Mouse (Mus musculus) thymus, adult 18-20 months (tissue): Measurements from ENCODE around the gene Syce2.

Source experiments
- DNase-seq, 2 experiments: peaks; one replicate each; pipeline ENCODE4 v3.0.0; 2022; ENCODE audit warnings: mixed read lengths in 2 of 2

Gene Syce2

DNA sequence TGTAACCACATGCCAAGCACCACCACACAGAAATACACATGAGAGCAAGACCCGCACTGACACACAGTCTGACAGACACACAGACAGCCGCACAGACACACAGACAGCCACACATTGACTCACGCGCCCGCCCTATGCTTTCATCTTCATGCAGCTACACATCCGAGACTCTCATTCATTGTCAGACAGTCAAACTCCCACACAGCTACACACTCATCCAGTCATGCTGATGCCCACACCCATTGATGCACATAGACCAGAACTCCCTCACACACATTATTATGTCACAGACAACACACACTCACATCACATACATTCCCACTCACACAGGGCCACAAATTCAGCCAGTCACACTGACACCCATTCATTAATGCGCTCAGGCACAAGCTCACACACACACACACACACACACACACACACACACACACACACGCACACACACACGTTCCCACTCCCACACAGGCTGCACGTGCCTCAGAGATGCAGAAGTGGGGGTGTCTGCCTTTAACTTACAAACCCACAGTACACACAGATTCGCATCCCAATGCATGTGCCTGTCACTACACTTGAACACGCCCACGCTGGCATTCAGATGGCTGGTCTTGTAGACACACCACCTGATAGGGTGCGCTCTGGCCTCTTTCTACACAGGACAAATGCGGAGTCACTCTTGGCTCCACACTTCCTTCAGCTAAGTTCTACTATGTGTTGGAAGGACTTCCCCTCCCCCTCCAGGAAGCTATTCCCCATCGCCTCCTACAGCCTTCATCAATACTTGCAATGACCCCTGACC is 62.1 kb downstream of the Syce2 start:
- no peak for DNase-seq

- DNase-seq, result no peak
Measured at GRCm38 (mm10) chr8:84934860-84935259, 62.9 kb downstream of the Syce2 start.

DNA sequence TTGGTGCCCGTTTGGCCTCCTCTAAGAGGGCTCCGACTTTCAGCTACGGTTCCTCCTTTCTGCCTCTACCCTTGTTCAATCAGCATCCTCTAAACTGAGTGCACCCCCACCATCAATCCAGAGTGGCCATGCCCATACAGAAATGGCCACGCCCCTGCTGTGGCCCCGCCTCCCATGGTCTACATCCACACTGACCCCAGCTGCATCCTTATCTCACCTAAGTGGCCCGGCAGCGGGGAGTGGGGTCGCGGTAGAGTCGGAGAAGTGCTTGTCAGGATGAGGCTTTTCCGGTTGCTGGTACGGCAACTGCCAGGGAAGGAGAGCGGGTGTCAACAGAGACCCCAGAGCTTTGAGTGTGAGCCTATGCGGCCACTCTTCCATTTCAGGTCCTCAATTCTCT is 63.6 kb downstream of the Syce2 start:
- DNase-seq, result no peak

DNA sequence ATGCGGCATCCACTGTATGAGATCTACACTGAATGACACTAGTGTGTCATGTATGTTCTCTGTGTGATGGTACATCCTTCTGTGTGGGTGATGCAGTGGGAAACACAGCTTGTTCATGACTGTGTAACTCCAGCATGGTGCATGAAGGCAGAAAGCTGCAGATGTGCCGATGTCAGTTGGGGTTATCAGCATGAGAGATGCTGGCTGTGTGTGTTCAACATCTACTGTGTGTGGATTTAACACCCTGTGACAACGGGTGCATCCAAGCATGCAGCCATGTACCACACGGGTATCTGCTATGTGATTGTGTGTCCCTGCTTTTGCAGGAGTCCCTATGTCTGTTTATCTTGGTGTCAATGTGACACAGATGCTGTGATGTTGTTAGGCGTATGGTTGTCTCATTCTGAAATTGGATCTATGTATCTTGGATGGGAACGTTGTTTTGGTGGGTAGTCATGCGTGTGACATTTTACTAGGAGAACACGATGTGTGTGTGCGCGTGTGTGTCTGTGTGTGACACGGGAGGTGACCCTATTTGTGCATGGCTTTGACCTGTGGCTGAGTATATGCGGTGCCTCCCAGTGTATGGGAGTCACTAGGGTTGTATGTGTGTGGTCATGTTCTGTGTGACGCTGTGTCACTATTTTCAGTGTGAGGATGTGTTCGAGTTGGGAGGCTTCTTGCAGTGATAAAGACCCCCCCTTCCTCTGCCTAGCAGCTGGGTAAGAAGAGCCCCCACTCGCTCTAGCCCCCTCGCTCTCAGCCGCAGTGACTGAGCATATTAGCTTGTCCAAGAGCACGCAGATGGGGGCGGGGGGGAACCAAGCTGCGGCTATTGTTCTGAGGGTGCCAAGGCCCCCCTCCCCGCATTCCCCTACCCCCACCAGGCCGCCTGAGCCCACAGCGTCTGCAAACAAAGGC is 64.4 kb downstream of the Syce2 start:
- no peak for DNase-seq

- no peak for DNase-seq
Measured at GRCm38 (mm10) chr8:84936962-84937546, 65.1 kb downstream of the Syce2 start, which contains the start of gene Mast1. Gene Mast1 (minus strand): TSS chr8:84937359.
